Mouse (Mus musculus): ENCODE results near the gene Adam11. TPM values are rescaled to one million over a fixed set of nuclear protein-coding genes. Genes with fewer than 3 reads are reported as not detected.

The Adam11 gene
- polyA plus RNA-seq, 1 experiment = 0.41 TPM

GRCm38 (mm10) chr11:102729835-102730234, 31.4 kb upstream of the Adam11 start:
- peak; percentile 12 for TF ChIP-seq MYOD1 (IDR thresholded peaks at IDR 0.05; ENCODE audit: control insufficient read depth, insufficient read length, low read depth)
- TF ChIP-seq MYOG (IDR thresholded peaks at IDR 0.05; ENCODE audit: control insufficient read depth, extremely low read depth, insufficient read length) = no peak
- TF ChIP-seq FOSL1 (IDR thresholded peaks at IDR 0.05; ENCODE audit: insufficient read depth, low read length, poor library complexity, severe bottlenecking) = peak; percentile 22
- no peak for TF ChIP-seq USF1 (IDR thresholded peaks at IDR 0.05; ENCODE audit: low read depth)
- no peak for TF ChIP-seq MAX (IDR thresholded peaks at IDR 0.05)
- peak; percentile 85 for TF ChIP-seq CEBPB (IDR thresholded peaks at IDR 0.05; ENCODE audit: low read depth)
- Histone ChIP-seq H3ac (ENCODE audit: control insufficient read depth, insufficient read length, low read depth) (no peak overlapping the region), H3K79me2 (ENCODE audit: control insufficient read depth, insufficient read depth) (no peaks in the 10 kb centered on the region), H3K27me3 (ENCODE audit: control insufficient read depth, insufficient read depth, insufficient read length) (no peaks in the 10 kb centered on the region), H3K4me3 (ENCODE audit: insufficient read depth, poor library complexity, severe bottlenecking) (no peak overlapping the region), H3K36me3 (ENCODE audit: control insufficient read depth, insufficient read depth) (no peaks in the 10 kb centered on the region), H3K79me3 (ENCODE audit: low read depth) (no peaks in the 10 kb centered on the region)

- no peak for TF ChIP-seq CEBPB (IDR thresholded peaks at IDR 0.05; ENCODE audit: low read depth)
- TF ChIP-seq USF1 (IDR thresholded peaks at IDR 0.05; ENCODE audit: low read depth) = no peak
- TF ChIP-seq MYOG (IDR thresholded peaks at IDR 0.05; ENCODE audit: control insufficient read depth, extremely low read depth, insufficient read length) = no peak
- TF ChIP-seq CTCF (IDR thresholded peaks at IDR 0.05; ENCODE audit: control insufficient read depth, insufficient read depth, insufficient read length) = no peak
- TF ChIP-seq MAX (IDR thresholded peaks at IDR 0.05) = no peak
- no peak for TF ChIP-seq FOSL1 (IDR thresholded peaks at IDR 0.05; ENCODE audit: insufficient read depth, low read length, poor library complexity, severe bottlenecking)
- TF ChIP-seq MYOD1 (IDR thresholded peaks at IDR 0.05; ENCODE audit: control insufficient read depth, insufficient read length, low read depth) = no peak
These were observed 29.9 kb upstream of the Adam11 start for GRCm38 (mm10) chr11:102731366-102731765.

GRCm38 (mm10) chr11:102733146-102733545, 28.1 kb upstream of the Adam11 start:
- Histone ChIP-seq H3ac (ENCODE audit: control insufficient read depth, insufficient read length, low read depth) (no peak overlapping the region), H3K79me2 (ENCODE audit: control insufficient read depth, insufficient read depth) (no peaks in the 10 kb centered on the region), H3K4me3 (ENCODE audit: insufficient read depth, poor library complexity, severe bottlenecking) (no peak overlapping the region), H3K27me3 (ENCODE audit: control insufficient read depth, insufficient read depth, insufficient read length) (no peaks in the 10 kb centered on the region), H3K79me3 (ENCODE audit: low read depth) (no peaks in the 10 kb centered on the region), H3K36me3 (ENCODE audit: control insufficient read depth, insufficient read depth) (no peaks in the 10 kb centered on the region)
- no peak for TF ChIP-seq FOSL1 (IDR thresholded peaks at IDR 0.05; ENCODE audit: insufficient read depth, low read length, poor library complexity, severe bottlenecking)
- no peak for TF ChIP-seq USF1 (IDR thresholded peaks at IDR 0.05; ENCODE audit: low read depth)
- no peak for TF ChIP-seq MAX (IDR thresholded peaks at IDR 0.05)

More at GRCm38 (mm10) chr11:102731366-102731765, 29.9 kb upstream of the Adam11 start:
- no peak overlapping the region for H3ac ChIP-seq (ENCODE audit: control insufficient read depth, insufficient read length, low read depth)
- H3K4me3 ChIP-seq (ENCODE audit: insufficient read depth, poor library complexity, severe bottlenecking) = no peak overlapping the region
- H3K27me3 ChIP-seq (ENCODE audit: control insufficient read depth, insufficient read depth, insufficient read length) = no peaks in the 10 kb centered on the region
- H3K79me2 ChIP-seq (ENCODE audit: control insufficient read depth, insufficient read depth) = no peaks in the 10 kb centered on the region
- no peaks in the 10 kb centered on the region for H3K36me3 ChIP-seq (ENCODE audit: control insufficient read depth, insufficient read depth)
- no peaks in the 10 kb centered on the region for H3K79me3 ChIP-seq (ENCODE audit: low read depth)

GRCm38 (mm10) chr11:102734961-102735360, 26.3 kb upstream of the Adam11 start:
- no peaks in the 10 kb centered on the region for H3K79me3 ChIP-seq (ENCODE audit: low read depth)
- H3K27me3 ChIP-seq (ENCODE audit: control insufficient read depth, insufficient read depth, insufficient read length) = no peaks in the 10 kb centered on the region
- TF ChIP-seq CTCF (IDR thresholded peaks at IDR 0.05; ENCODE audit: control insufficient read depth, insufficient read depth, insufficient read length) (no peak), MYOG (IDR thresholded peaks at IDR 0.05; ENCODE audit: control insufficient read depth, extremely low read depth, insufficient read length) (no peak), CEBPB (IDR thresholded peaks at IDR 0.05; ENCODE audit: low read depth) (no peak), FOSL1 (IDR thresholded peaks at IDR 0.05; ENCODE audit: insufficient read depth, low read length, poor library complexity, severe bottlenecking) (no peak), MYOD1 (IDR thresholded peaks at IDR 0.05; ENCODE audit: control insufficient read depth, insufficient read length, low read depth) (no peak), MAX (IDR thresholded peaks at IDR 0.05) (no peak), USF1 (IDR thresholded peaks at IDR 0.05; ENCODE audit: low read depth) (no peak)
- H3K79me2 ChIP-seq (ENCODE audit: control insufficient read depth, insufficient read depth) = no peaks in the 10 kb centered on the region
- H3ac ChIP-seq (ENCODE audit: control insufficient read depth, insufficient read length, low read depth) = no peak overlapping the region
- H3K36me3 ChIP-seq (ENCODE audit: control insufficient read depth, insufficient read depth) = no peaks in the 10 kb centered on the region
- no peak overlapping the region for H3K4me3 ChIP-seq (ENCODE audit: insufficient read depth, poor library complexity, severe bottlenecking)

GRCm38 (mm10) chr11:102738046-102738445, 23.2 kb upstream of the Adam11 start:
- H3K4me3 ChIP-seq (ENCODE audit: insufficient read depth, poor library complexity, severe bottlenecking) = no peak overlapping the region
- TF ChIP-seq CEBPB (IDR thresholded peaks at IDR 0.05; ENCODE audit: low read depth) (no peak), CTCF (IDR thresholded peaks at IDR 0.05; ENCODE audit: control insufficient read depth, insufficient read depth, insufficient read length) (no peak), FOSL1 (IDR thresholded peaks at IDR 0.05; ENCODE audit: insufficient read depth, low read length, poor library complexity, severe bottlenecking) (no peak), USF1 (IDR thresholded peaks at IDR 0.05; ENCODE audit: low read depth) (no peak), MAX (IDR thresholded peaks at IDR 0.05) (no peak), MYOD1 (IDR thresholded peaks at IDR 0.05; ENCODE audit: control insufficient read depth, insufficient read length, low read depth) (no peak), MYOG (IDR thresholded peaks at IDR 0.05; ENCODE audit: control insufficient read depth, extremely low read depth, insufficient read length) (no peak)
- H3K36me3 ChIP-seq (ENCODE audit: control insufficient read depth, insufficient read depth) = no peaks in the 10 kb centered on the region
- H3K27me3 ChIP-seq (ENCODE audit: control insufficient read depth, insufficient read depth, insufficient read length) = peaks cover 4% of the 10 kb centered on the region
- no peaks in the 10 kb centered on the region for H3K79me3 ChIP-seq (ENCODE audit: low read depth)
- H3K79me2 ChIP-seq (ENCODE audit: control insufficient read depth, insufficient read depth) = no peaks in the 10 kb centered on the region
- H3ac ChIP-seq (ENCODE audit: control insufficient read depth, insufficient read length, low read depth) = no peak overlapping the region

- H3K27me3 ChIP-seq (ENCODE audit: control insufficient read depth, insufficient read depth, insufficient read length) = peaks cover 9% of the 10 kb centered on the region
- no peaks in the 10 kb centered on the region for H3K36me3 ChIP-seq (ENCODE audit: control insufficient read depth, insufficient read depth)
- no peak overlapping the region for H3K4me3 ChIP-seq (ENCODE audit: insufficient read depth, poor library complexity, severe bottlenecking)
- H3K79me2 ChIP-seq (ENCODE audit: control insufficient read depth, insufficient read depth) = no peaks in the 10 kb centered on the region
- no peak overlapping the region for H3ac ChIP-seq (ENCODE audit: control insufficient read depth, insufficient read length, low read depth)
- H3K79me3 ChIP-seq (ENCODE audit: low read depth) = no peaks in the 10 kb centered on the region
- TF ChIP-seq FOSL1 (IDR thresholded peaks at IDR 0.05; ENCODE audit: insufficient read depth, low read length, poor library complexity, severe bottlenecking) (no peak), CTCF (IDR thresholded peaks at IDR 0.05; ENCODE audit: control insufficient read depth, insufficient read depth, insufficient read length) (peak; percentile 15)
These were observed 21.8 kb upstream of the Adam11 start for GRCm38 (mm10) chr11:102739278-102739966.

All from C2C12 (cell line).